Comparison of ENCODE assay signal across 31 mouse cellular contexts in the genomic region with DNA sequence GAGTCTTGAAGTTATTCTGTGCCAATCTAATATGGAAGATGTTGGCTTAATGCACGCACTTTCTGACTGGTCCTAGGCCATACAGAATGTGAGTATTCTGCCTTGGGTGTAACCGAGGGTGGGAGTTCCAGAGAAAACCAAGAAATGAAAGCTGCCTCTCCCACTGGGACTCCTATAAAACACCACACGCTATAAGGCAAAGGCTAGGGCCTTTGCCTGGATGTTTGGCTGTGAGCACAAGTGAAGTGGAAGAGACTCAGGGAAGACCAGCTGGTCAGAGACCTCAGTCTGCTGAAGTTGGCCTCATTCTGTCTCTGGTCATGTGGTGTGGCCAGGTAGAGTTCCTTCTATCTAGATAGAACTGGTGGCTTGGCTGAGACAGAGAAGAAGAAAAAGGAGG. TPM values are rescaled to one million over a fixed set of nuclear protein-coding genes. Genes with fewer than 3 reads are reported as not detected.
A peak's percentile ranks its signal among the peaks of the same experiment; 100 is the strongest.
DNase-seq lines count a peak whose midpoint lies in the region; ATAC-seq lines count a peak whose summit lies in the region.
"Had no signal": no experiment of that assay in that cellular context is flagged by ENCODE, and none has a peak within 500 bp of the region (broad histone marks: within the 10 kb centered on the region; RNA-seq: fewer than 3 reads in every experiment).

No protein-coding gene starts in this region.

- peaks cover 14% of the 10 kb centered on the region for H3K36me3 ChIP-seq in kidney, embryonic 15.5 days
- peaks cover 58% of the 10 kb centered on the region for H3K36me3 ChIP-seq in limb, embryonic 10.5 days
- H3K36me3 ChIP-seq: forebrain, embryonic 15.5 days; hindbrain, embryonic 12.5 days; midbrain, embryonic 12.5 days; neural tube, embryonic 12.5 days had no signal

- peaks cover 63% of the 10 kb centered on the region for H3K4me1 ChIP-seq in kidney, embryonic 15.5 days
- H3K4me1 ChIP-seq in limb, embryonic 10.5 days: peaks cover 20% of the 10 kb centered on the region

- 71% methylated on average over 3 of the region's 3 CpGs for WGBS in kidney, embryonic 15.5 days
- WGBS in limb, embryonic 10.5 days: 86% methylated on average over 3 of the region's 3 CpGs

- peak overlapping the region; percentile 28; the same call in 1 of the 2 replicates for H3K27ac ChIP-seq in kidney, embryonic 15.5 days
- peak overlapping the region; percentile 3; the same call in 1 of the 2 replicates for H3K27ac ChIP-seq in limb, embryonic 10.5 days
- H3K27ac ChIP-seq: forebrain, embryonic 10.5 days; forebrain, embryonic 15.5 days; gastrocnemius, adult 2 months; hindbrain, embryonic 12.5 days; midbrain, embryonic 12.5 days; neural tube, embryonic 12.5 days; stomach, postnatal 0 days had no signal

- no peak overlapping the region for H3K4me3 ChIP-seq in kidney, embryonic 15.5 days (replicated peaks)
- H3K4me3 ChIP-seq in limb, embryonic 10.5 days: no peak overlapping the region
- H3K4me3 ChIP-seq: embryonic facial prominence, embryonic 12.5 days; forebrain, embryonic 10.5 days; forebrain, embryonic 15.5 days; gastrocnemius, adult 2 months; hindbrain, embryonic 12.5 days; liver, embryonic 15.5 days; megakaryocyte, embryonic 14.5 days; midbrain, embryonic 12.5 days; myocyte; neural tube, embryonic 12.5 days had no signal

- H3K9ac ChIP-seq in kidney, embryonic 15.5 days: no peak overlapping the region
- H3K9ac ChIP-seq: embryonic facial prominence, embryonic 12.5 days; forebrain, embryonic 15.5 days; hindbrain, embryonic 12.5 days; liver, embryonic 15.5 days; midbrain, embryonic 12.5 days; neural tube, embryonic 12.5 days had no signal

- DNase-seq in kidney, postnatal 25 days: no peak
- DNase-seq in cerebellum, adult 8-10 months: peak; percentile 36
- peak; percentile 50 to 60 for DNase-seq in cerebellum, postnatal 10 days
- DNase-seq in limb, embryonic 10.5 days (ENCODE audit: low spot score): no peak
- DNase-seq in lung, postnatal 36 days: no peak
- DNase-seq in spleen, postnatal 14 days (ENCODE audit: low spot score in 2 of 2): no peak
- DNase-seq: adrenal gland, adult 8-10 months; B cell, adult 2 months; gastrocnemius, adult 2 months; gastrocnemius, postnatal 36 days; heart, adult 18-20 months; heart, postnatal 36 days; kidney, adult 11 months; left cerebral cortex, postnatal 4 days; lung, postnatal 4 days; right cerebral cortex, adult 18-20 months; spleen, adult 18-20 months; thymus, adult 2 months; thymus, postnatal 36 days had no signal

- no peaks in the 10 kb centered on the region for H3K27me3 ChIP-seq in kidney, embryonic 15.5 days
- no peaks in the 10 kb centered on the region for H3K27me3 ChIP-seq in limb, embryonic 10.5 days (ENCODE audit: low read depth, poor library complexity, severe bottlenecking)
- H3K27me3 ChIP-seq: embryonic facial prominence, embryonic 12.5 days; forebrain, embryonic 15.5 days; hindbrain, embryonic 12.5 days; liver, embryonic 15.5 days; midbrain, embryonic 12.5 days; neural tube, embryonic 12.5 days had no signal

- no peaks in the 10 kb centered on the region for H3K9me3 ChIP-seq in kidney, embryonic 15.5 days (replicated peaks)
- H3K9me3 ChIP-seq in limb, embryonic 10.5 days (replicated peaks): no peaks in the 10 kb centered on the region
- H3K9me3 ChIP-seq: embryonic facial prominence, embryonic 12.5 days; forebrain, embryonic 10.5 days; forebrain, embryonic 15.5 days; hindbrain, embryonic 12.5 days; liver, embryonic 15.5 days; midbrain, embryonic 12.5 days; neural tube, embryonic 12.5 days had no signal

- no peak overlapping the region for H3K4me2 ChIP-seq in kidney, embryonic 15.5 days
- H3K4me2 ChIP-seq: embryonic facial prominence, embryonic 12.5 days; forebrain, embryonic 15.5 days; heart, embryonic 11.5 days; hindbrain, embryonic 12.5 days; liver, embryonic 15.5 days; midbrain, embryonic 12.5 days; neural tube, embryonic 12.5 days had no signal

- no peak for ATAC-seq in kidney, embryonic 15.5 days (replicated peaks; ENCODE audit: low FRiP score)
- ATAC-seq: forebrain, embryonic 15.5 days had no signal

RNA-seq across cellular contexts. Expression of a gene that starts 23.4 kb away (rescaled TPM):
- polyA plus RNA-seq in kidney, embryonic 15.5 days (2015; fragmentation: Nextera tagmentation; extraction: Ambion mirVana): 7.3 and 9.4 TPM in 2 replicates
- polyA plus RNA-seq in limb, embryonic 10.5 days (2016; fragmentation: Nextera tagmentation; extraction: Ambion mirVana): 7.4 and 9.4 TPM in 2 replicates

Comparison
In these comparisons a context has a peak if more than half of its experiments do, and no peak if none do; other contexts are left out.
1. DNase-seq: peak in cerebellum, adult 8-10 months (single experiment) and cerebellum, postnatal 10 days (2 of 2); none in kidney, postnatal 25 days (0 of 2), limb, embryonic 10.5 days (single experiment), lung, postnatal 36 days (single experiment) and spleen, postnatal 14 days (0 of 2).